25 mouse cellular contexts compared by ENCODE assay signal in the genomic region with DNA sequence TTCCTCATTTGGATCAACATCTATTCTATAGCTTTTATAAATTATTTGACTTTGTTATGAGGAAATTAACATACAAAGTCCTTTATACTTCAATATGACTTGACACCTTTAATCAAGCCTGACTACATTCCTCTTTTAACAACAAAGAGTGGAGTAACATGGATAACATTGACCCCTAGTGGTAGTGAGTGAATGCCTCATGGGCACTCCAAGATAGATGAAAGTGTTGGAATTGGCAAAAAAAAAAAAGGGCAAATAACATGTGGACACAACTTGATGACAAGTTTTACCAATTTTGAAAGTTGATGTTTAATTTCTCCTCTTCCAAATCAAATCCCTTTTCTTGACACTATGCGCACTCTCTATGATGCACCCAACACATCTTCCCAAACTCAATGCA.
A peak's percentile ranks its signal among the peaks of the same experiment; 100 is the strongest.
DNase-seq lines count a peak whose midpoint lies in the region; ATAC-seq and TF ChIP-seq lines count a peak whose summit lies in the region.
"Had no signal": no experiment of that assay in that cellular context is flagged by ENCODE, and none has a peak within 500 bp of the region (broad histone marks: within the 10 kb centered on the region; RNA-seq: fewer than 3 reads in every experiment).

No protein-coding gene starts in this region.

- H3K36me3 ChIP-seq in hindbrain, postnatal 0 days (ENCODE audit: insufficient read depth, low read length): no peaks in the 10 kb centered on the region
- H3K36me3 ChIP-seq in hindbrain, embryonic 14.5 days (replicated peaks; ENCODE audit: control insufficient read depth, insufficient read depth): no peaks in the 10 kb centered on the region
- H3K36me3 ChIP-seq in lung, embryonic 14.5 days (ENCODE audit: insufficient read depth): no peaks in the 10 kb centered on the region
- H3K36me3 ChIP-seq: forebrain, embryonic 10.5 days; hindbrain, embryonic 15.5 days; limb, embryonic 10.5 days; neural tube, embryonic 13.5 days had no signal

- TF ChIP-seq CTCF in hindbrain, postnatal 0 days (IDR thresholded peaks at IDR 0.05; ENCODE audit: low read depth): peak; percentile 8; the same call in 1 of the 2 replicates
- TF ChIP-seq CTCF in lung, embryonic 14.5 days (IDR thresholded peaks at IDR 0.05; ENCODE audit: low read depth): peak; percentile 22; the same call in 1 of the 2 replicates

- DNase-seq in hindbrain, postnatal 0 days (ENCODE audit: low spot score): no peak
- no peak for DNase-seq in hindbrain, embryonic 14.5 days (ENCODE audit: low spot score)
- DNase-seq in lung, embryonic 14.5 days: no peak
- DNase-seq in lung, postnatal 25 days (ENCODE audit: low spot score): no peak
- DNase-seq in NIH3T3 (ENCODE audit: low read depth): peak; percentile 43
- no peak for DNase-seq in urinary bladder, postnatal 36 days (ENCODE audit: low spot score in 2 of 2)
- no peak for DNase-seq in right cerebral cortex, postnatal 14 days
- DNase-seq: adrenal gland, adult 2 months; cerebellum, adult 18-20 months; cerebellum, postnatal 14 days; gastrocnemius, postnatal 25 days; heart, postnatal 4 days; kidney, postnatal 4 days; lung, postnatal 36 days; midbrain, embryonic 14.5 days; retina, postnatal 1 day; right cerebral cortex, postnatal 4 days; thymus, postnatal 25 days had no signal

- H3K4me2 ChIP-seq in hindbrain, postnatal 0 days (ENCODE audit: low read depth, low read length): no peak overlapping the region
- H3K4me2 ChIP-seq in hindbrain, embryonic 14.5 days (replicated peaks): no peak overlapping the region
- no peak overlapping the region for H3K4me2 ChIP-seq in lung, embryonic 14.5 days
- H3K4me2 ChIP-seq: hindbrain, embryonic 15.5 days; neural tube, embryonic 13.5 days had no signal

- no peaks in the 10 kb centered on the region for H3K4me1 ChIP-seq in hindbrain, postnatal 0 days (ENCODE audit: insufficient read depth, low read length)
- no peaks in the 10 kb centered on the region for H3K4me1 ChIP-seq in hindbrain, embryonic 14.5 days (replicated peaks; ENCODE audit: control insufficient read depth, insufficient read depth, low read length)
- no peaks in the 10 kb centered on the region for H3K4me1 ChIP-seq in lung, embryonic 14.5 days (ENCODE audit: insufficient read depth)
- H3K4me1 ChIP-seq: forebrain, embryonic 10.5 days; hindbrain, embryonic 15.5 days; limb, embryonic 10.5 days; neural tube, embryonic 13.5 days had no signal

- no peak for ATAC-seq in hindbrain, postnatal 0 days
- ATAC-seq in hindbrain, embryonic 14.5 days (ENCODE audit: low FRiP score): no peak
- no peak for ATAC-seq in lung, embryonic 14.5 days (ENCODE audit: insufficient read depth)
- ATAC-seq: forebrain, embryonic 16.5 days; intestine, embryonic 16.5 days; Patski had no signal

- H3K9me3 ChIP-seq in hindbrain, postnatal 0 days (ENCODE audit: low read length): no peaks in the 10 kb centered on the region
- no peaks in the 10 kb centered on the region for H3K9me3 ChIP-seq in hindbrain, embryonic 14.5 days (ENCODE audit: control insufficient read depth, low read length)
- no peaks in the 10 kb centered on the region for H3K9me3 ChIP-seq in lung, embryonic 14.5 days (ENCODE audit: low read depth, low read length)
- H3K9me3 ChIP-seq: forebrain, embryonic 10.5 days; hindbrain, embryonic 15.5 days; limb, embryonic 10.5 days; neural tube, embryonic 13.5 days had no signal

- H3K27ac ChIP-seq in hindbrain, postnatal 0 days: no peak overlapping the region
- no peak overlapping the region for H3K27ac ChIP-seq in hindbrain, embryonic 14.5 days
- H3K27ac ChIP-seq in lung, embryonic 14.5 days (ENCODE audit: low read depth): no peak overlapping the region
- H3K27ac ChIP-seq: forebrain, embryonic 10.5 days; hindbrain, embryonic 15.5 days; limb, embryonic 10.5 days; neural tube, embryonic 13.5 days had no signal

- WGBS in hindbrain, postnatal 0 days: 92% methylated on average over 1 of the region's 1 CpGs
- WGBS in hindbrain, embryonic 14.5 days: 96% methylated on average over 1 of the region's 1 CpGs
- WGBS in lung, embryonic 14.5 days: 97% methylated on average over 1 of the region's 1 CpGs

- no peaks in the 10 kb centered on the region for H3K27me3 ChIP-seq in hindbrain, postnatal 0 days (ENCODE audit: insufficient read depth, low read length)
- no peaks in the 10 kb centered on the region for H3K27me3 ChIP-seq in hindbrain, embryonic 14.5 days (ENCODE audit: control insufficient read depth, insufficient read depth, low read length)
- no peaks in the 10 kb centered on the region for H3K27me3 ChIP-seq in lung, embryonic 14.5 days (ENCODE audit: insufficient read depth, low read length)
- H3K27me3 ChIP-seq: hindbrain, embryonic 15.5 days; neural tube, embryonic 13.5 days had no signal

- H3K9ac ChIP-seq in hindbrain, postnatal 0 days (replicated peaks; ENCODE audit: low read length): no peak overlapping the region
- no peak overlapping the region for H3K9ac ChIP-seq in hindbrain, embryonic 14.5 days
- no peak overlapping the region for H3K9ac ChIP-seq in lung, embryonic 14.5 days
- H3K9ac ChIP-seq: hindbrain, embryonic 15.5 days; neural tube, embryonic 13.5 days had no signal

- no peak overlapping the region for H3K4me3 ChIP-seq in hindbrain, postnatal 0 days (ENCODE audit: low read length)
- no peak overlapping the region for H3K4me3 ChIP-seq in hindbrain, embryonic 14.5 days (replicated peaks; ENCODE audit: low read length)
- H3K4me3 ChIP-seq in lung, embryonic 14.5 days (ENCODE audit: low read depth, low read length): no peak overlapping the region
- H3K4me3 ChIP-seq: forebrain, embryonic 10.5 days; hindbrain, embryonic 15.5 days; limb, embryonic 10.5 days; neural tube, embryonic 13.5 days had no signal
